Mouse (Mus musculus) inflammation-experienced regulatory T-cells, adult 6 months (primary cell): Measurements from ENCODE around the gene Cmtm3. TPM values are rescaled to one million over a fixed set of nuclear protein-coding genes. Genes with fewer than 3 reads are reported as not detected.

Source experiments
- ATAC-seq: one replicate; pipeline ENCODE4 v1.8.0; 2017
- polyA plus RNA-seq, 3 experiments: library from polyadenylated mRNA; unstranded; fragments of 100-300 nt; shearing (Covaris generic); gene quantifications; one replicate each; pipeline ENCODE4 v1.2.1; 2017

Cmtm3 gene
- polyA plus RNA-seq, 3 experiments from 2014 or later, result 14.7 to 21.3 (median 17.4) TPM

GRCm38 (mm10) chr8:104342426-104342825, 3.2 kb downstream of the Cmtm3 start:
- no peak for ATAC-seq

DNA sequence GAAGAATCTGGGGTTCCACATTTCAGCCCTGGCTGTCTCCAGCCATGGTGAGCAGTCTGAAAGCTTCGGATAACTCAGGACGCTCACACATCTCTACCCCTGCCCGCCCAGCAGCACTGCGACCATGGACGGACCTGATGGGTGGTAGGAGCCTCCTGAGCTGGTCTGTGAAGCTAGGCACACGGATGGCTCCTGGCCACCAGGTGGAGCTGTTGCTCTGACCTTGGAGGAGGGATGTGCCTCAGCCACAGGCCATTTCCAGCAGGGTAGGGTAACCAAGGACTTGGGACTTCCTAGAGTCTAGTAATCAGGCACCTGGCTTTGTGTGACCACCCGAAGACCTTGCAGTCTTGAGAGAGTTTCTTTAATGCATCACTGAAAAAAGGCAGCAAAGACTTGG, 4.7 kb downstream of the Cmtm3 start:
- peak; percentile 65 for ATAC-seq

DNA sequence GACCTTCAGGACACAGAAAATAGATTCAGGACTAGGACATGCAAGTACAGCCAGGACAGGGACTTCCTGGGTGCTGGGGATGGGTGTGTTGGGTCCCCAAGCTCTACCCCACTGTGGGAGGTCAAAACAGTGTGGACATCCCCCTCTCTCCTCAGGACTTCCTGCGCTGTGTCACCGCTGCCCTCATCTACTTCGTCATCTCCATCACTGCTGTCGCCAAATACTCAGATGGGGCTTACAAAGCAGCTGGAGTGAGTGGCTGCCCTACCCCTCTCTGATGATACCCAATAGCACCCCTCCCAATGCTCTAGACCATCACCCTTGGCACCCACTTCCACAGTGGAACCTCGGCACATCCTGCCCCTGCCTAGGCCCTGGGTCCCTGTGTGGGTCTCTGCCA, 5.4 kb downstream of the Cmtm3 start:
- no peak for ATAC-seq

- ATAC-seq, result no peak
Observed at GRCm38 (mm10) chr8:104346706-104347105, 7.5 kb downstream of the Cmtm3 start.

- ATAC-seq, result no peak
Observed at GRCm38 (mm10) chr8:104348971-104349370, 9.8 kb downstream of the Cmtm3 start.

GRCm38 (mm10) chr8:104350047-104350446, 10.8 kb downstream of the Cmtm3 start:
- ATAC-seq, result no peak

DNA sequence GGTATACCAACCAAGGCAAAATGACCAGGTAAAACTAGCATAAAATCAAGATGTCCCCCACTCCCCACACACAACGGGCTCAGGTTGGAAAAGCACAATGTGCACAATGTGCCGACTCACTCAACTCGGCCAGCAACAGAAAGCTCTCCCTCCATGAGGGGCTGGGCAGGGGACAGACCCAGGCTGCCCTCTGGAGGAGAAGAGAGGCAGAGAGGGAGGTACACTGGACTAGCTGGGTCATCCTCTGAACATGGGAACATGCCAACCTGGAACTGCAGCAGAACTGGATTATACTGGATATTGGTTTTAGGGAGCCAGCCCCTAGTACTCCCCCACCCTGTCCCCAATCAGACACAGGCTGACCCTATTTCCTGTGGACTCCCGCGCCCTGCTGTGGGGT, 14.0 kb downstream of the Cmtm3 start:
- no peak for ATAC-seq

GRCm38 (mm10) chr8:104354504-104354903, 15.3 kb downstream of the Cmtm3 start:
- no peak for ATAC-seq

DNA sequence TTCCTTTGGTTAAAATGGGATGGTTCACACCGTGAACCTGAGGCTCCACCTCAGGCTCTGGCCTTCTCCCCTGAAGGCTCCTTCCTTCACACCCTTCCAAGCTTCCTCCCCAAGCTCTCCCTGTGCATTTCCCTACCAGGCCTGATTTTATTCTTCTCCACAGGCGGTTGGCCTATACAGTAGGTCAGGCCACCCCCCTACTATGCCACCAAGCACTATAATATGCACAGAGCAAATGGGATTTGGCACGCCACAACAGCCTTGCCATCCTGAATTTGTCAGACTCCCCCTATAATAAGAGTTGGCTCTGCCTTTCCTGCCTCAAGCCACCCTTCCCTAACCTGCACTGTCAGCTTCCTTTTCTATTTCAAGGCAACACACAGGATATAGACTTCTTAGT, 19.4 kb downstream of the Cmtm3 start:
- no peak for ATAC-seq

GRCm38 (mm10) chr8:104359778-104360456, 20.7 kb downstream of the Cmtm3 start:
- ATAC-seq, result no peak

DNA sequence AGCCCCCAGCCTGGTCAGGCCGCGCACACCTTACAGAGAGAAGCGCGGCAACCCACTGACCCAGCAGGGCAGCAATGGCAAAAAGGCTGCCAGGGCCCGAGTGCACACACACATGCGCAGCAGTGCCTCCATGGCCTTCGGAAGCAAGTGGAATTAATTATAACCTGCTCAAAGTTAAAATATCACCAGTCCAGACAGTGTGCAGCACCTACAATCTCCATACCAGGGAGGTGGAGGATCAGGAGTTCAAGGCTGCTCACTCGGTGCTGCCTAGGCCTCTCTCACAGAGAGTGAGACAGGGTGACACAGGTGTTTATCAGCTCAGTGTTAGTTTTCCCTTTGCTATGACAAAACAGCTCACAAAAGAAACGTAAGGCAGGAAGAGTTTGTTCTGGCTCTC, 26.5 kb downstream of the Cmtm3 start:
- ATAC-seq, result no peak

DNA sequence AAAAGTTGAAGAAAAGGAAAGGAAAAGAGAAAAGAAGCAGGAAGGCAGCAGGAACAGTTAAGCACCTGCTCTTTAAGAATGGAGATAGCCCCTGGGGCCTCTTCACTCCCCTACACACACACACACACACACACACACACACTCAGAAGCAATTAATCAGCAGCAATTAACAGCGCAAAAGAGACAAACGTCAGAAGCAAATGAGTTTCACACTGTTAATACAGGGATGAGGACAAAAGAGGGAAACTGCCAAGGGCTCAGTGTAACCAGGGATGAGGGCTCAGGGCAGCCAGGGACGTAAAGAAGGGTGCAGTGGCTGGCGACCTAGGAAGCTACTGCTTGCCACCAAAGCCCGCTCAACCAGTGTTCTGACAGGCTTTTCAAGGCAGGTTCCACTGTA, 28.2 kb downstream of the Cmtm3 start:
- ATAC-seq, result no peak

DNA sequence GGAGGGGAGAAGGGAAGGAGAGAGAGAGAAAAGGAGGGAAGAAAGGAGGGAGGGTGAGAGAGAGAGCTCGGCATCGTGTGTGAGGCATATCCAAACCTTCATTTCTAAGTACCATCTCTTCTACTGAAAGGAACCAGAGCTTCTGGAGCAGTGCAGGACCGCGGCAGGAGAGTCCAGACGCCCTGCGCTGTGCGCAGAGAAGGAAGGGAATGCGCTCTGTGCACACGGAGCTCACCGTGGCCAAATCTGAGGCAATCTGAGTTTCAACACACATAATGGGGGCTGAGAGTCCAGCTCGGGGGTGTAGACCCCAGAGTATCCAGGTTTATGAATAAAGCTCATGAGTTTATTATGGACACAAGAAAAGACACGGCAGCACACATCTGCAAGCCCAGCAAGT, 30.4 kb downstream of the Cmtm3 start:
- no peak for ATAC-seq

DNA sequence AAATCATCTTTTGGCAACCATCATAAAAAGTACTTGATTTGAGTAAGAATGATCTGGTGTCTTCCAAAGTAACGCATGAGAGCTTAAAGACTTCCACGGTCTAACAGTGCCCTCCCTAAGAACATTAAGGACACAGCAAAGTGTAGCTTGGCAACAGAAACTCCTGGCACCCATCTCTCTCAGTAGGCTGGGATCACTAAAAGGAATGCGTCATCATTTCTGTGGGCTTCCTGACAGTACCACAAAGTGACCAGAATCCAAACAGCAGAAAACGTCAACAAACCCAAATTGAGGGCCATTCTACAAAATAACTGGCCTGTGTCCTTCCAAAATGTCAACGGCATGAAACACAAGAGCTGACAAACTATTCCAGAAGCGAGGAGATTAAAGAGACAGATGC, 30.9 kb downstream of the Cmtm3 start:
- ATAC-seq, result no peak

GRCm38 (mm10) chr8:104371121-104371520, 31.9 kb downstream of the Cmtm3 start:
- ATAC-seq, result no peak

DNA sequence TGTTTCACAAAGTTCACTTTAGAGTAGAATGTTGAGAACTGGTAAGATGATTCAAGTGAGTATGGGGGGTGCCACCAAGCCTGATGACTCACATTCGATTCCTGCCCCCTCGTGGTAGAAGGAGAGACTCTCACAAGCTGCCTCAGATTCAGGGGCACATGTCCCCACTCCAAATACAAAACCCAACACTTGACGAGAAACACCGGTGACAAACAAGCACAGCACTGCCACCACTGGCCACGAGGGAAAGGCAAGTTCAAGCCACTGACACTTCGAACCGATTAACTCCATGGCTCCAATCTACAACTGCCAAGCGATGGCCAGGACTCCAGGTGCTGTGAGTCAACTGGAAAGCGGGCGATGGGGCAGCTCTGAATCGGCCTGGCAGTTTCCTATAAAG, 34.6 kb downstream of the Cmtm3 start:
- ATAC-seq, result no peak

DNA sequence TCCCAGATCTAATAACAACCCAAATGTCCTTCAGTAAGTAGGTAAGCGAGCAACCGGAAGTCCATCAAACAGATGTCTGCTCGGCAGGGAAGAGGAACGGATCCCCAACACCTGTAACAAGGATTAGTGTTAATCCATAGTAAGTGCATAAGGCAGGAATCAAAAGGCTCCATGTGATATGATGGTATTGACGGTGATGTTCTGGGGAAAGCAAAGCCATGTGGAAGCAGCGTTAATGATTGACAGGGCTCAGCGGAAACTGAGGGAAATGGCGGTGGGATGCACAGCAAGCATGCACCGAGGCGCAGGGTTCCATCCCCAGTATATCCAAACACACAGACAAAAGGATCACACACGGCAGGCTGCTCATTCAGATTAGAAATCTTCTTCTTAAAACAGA, 35.1 kb downstream of the Cmtm3 start:
- no peak for ATAC-seq

DNA sequence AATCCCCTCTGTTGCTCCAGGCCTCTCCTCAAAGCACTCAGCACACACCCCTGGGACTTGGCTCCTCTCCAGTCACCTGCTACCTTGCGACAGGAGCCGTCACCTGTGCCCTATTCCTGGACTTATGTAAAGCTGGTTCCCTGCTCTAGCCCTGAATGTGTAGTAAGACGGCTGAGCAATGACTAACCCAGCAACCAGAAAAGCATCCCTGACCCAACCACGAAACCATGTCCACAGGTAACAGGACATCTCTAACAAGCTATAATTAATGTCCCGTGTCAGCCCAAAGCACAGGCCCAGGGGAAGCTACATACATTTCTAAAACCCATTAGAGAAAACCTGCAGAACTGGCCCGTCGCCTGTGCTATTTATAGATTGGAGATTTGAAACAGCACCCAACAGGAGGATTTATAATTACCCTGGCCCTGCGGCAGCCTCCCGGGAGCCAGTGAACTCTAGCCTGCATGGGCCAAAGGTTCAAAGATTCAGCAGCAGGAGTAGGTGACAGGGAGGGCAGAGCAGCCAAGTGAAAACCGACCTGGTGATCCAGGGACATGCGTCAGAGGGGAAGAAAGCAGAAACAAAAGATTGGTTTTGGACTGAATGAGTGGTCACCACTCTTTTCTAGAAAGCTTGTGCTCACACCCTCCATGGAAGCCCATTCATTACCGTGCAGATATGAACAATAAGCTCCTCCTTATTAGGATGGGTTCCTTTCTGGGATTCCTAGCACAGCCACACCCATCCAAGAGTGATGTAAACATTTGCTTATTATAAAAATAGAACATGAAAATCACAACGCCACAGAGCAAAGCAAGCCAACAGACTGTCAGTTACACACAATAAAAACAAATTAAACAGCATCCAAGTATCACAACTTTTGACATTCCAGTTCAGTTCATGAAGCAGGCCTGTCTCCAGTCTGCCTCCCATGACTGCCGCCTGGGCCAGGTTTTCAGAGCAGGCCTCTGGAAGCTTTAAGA, 35.9 kb downstream of the Cmtm3 start:
- no peak for ATAC-seq

DNA sequence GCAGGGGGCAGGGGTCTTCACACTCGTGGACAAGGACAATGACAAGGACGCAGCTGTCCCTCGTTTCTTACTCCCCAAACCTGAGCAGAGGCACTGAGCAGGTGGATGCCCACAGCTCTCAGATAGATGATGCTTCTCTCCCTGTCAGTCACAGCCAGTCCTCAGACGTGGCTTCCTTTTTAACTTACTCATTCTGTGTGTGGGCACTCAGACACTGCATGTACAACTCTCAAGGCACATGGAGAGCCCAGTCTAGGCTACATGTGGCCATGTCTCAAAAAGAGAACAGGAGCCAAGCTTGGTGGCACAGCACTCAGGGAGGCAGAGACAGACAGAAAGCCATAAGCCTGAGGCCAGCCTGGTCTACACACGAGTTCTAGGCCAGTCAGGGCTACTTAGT, 36.7 kb downstream of the Cmtm3 start:
- ATAC-seq, result no peak

- ATAC-seq, result no peak
Observed at GRCm38 (mm10) chr8:104376669-104377068, 37.5 kb downstream of the Cmtm3 start.

- ATAC-seq, result no peak
Observed at GRCm38 (mm10) chr8:104379301-104379836, 40.2 kb downstream of the Cmtm3 start.

DNA sequence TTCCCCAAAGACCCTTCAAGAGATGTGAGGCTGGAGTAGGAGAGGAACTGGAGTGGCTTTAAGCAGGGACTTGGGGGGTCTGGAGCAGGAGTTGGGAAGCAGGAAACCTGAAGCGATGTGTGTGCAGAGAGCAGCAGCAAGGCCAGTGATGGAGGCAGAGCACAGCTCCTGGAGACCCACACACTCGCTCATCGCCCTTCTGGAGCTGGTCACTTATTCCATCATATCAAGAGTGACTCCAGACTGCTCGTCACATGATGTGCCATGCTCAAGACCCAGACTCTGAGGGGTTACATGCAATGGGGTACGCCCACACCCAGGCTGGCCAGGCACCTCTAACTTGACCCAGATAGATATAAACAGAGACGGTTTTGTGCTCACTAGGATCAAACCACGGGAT, 41.1 kb downstream of the Cmtm3 start:
- ATAC-seq, result no peak

GRCm38 (mm10) chr8:104380961-104381411, 41.8 kb downstream of the Cmtm3 start:
- ATAC-seq, result no peak

DNA sequence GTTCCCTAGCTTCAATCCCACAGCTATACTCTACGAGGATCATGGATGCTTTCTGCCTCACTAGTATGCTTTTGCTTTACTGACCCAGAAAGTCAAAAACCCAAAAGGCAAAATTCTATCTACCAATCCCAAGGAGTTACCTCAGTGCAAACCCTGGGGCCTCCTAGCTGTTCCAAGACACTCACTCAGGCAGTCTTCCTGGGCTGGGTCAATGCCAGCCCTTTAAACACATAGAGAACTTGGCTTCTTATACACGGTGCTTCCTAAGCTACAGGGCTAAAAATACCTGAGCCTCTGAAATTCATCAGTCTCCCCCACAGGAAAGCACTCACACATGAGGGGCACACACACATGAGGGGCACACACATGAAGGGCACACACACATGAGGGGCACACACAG, 44.1 kb downstream of the Cmtm3 start:
- no peak for ATAC-seq
